Mouse (Mus musculus) heart, embryonic 14.5 days (tissue): ENCODE data around the gene Cgas. TPM values are rescaled to one million over a fixed set of nuclear protein-coding genes. Genes with fewer than 3 reads are reported as not detected.

ENCODE experiments used
- ATAC-seq: fragments of 200-750 bp; cut with Nextera tagmentation; 2 replicates; pipeline ENCODE4 v1.8.0; 2017; ENCODE audit warnings: low read depth, moderate TSS enrichment; ENCODE audit not compliant: insufficient number of reproducible peaks, insufficient read depth, low FRiP score
- H3K27ac ChIP-seq, 2 experiments: fragments of 200-500 bp in 1 of 2; fragments of 300-500 bp in 1 of 2; sonication (generic) in 1 of 2; replicated peaks in 1 of 2; 2 replicates each; pipeline ENCODE4 v1.5.1; 2012 to 2014; ENCODE audit warnings: low read depth in 2 of 2, low read length in 2 of 2, control low read depth in 1 of 2, mild to moderate bottlenecking in 1 of 2, mixed read lengths in 1 of 2; ENCODE audit not compliant: control insufficient read depth in 1 of 2, insufficient read depth in 1 of 2
- H3K27me3 ChIP-seq: fragments of 300-500 bp; sonication (generic); 2 replicates; pipeline ENCODE4 v1.6.1; 2014; ENCODE audit warnings: mild to moderate bottlenecking, low read length, control low read depth; ENCODE audit not compliant: control insufficient read depth, insufficient read depth
- H3K36me3 ChIP-seq: fragments of 300-500 bp; sonication (generic); 2 replicates; pipeline ENCODE4 v1.6.1; 2014; ENCODE audit warnings: mild to moderate bottlenecking, control low read depth, low read length, mixed read lengths; ENCODE audit not compliant: control insufficient read depth, insufficient read depth
- H3K4me1 ChIP-seq, 2 experiments: fragments of 200-500 bp in 1 of 2; fragments of 300-500 bp in 1 of 2; sonication (generic) in 1 of 2; 2 replicates each; pipeline ENCODE4 v1.6.1; 2012 to 2014; ENCODE audit warnings: low read length in 2 of 2, control low read depth in 1 of 2, mixed read lengths in 1 of 2; ENCODE audit not compliant: control insufficient read depth in 2 of 2, insufficient read depth in 2 of 2
- H3K4me2 ChIP-seq: fragments of 300-500 bp; sonication (generic); 2 replicates; pipeline ENCODE4 v1.6.1; 2014; ENCODE audit warnings: mild to moderate bottlenecking, low read length
- H3K4me3 ChIP-seq, 2 experiments: fragments of 200-500 bp in 1 of 2; fragments of 300-500 bp in 1 of 2; sonication (generic) in 1 of 2; 2 replicates each; pipeline ENCODE4 v1.5.1; 2012 to 2014; ENCODE audit warnings: low read length in 2 of 2, mild to moderate bottlenecking in 2 of 2, control low read depth in 1 of 2, low read depth in 1 of 2, moderate library complexity in 1 of 2; ENCODE audit not compliant: control insufficient read depth in 1 of 2, insufficient read depth in 1 of 2
- H3K9ac ChIP-seq: fragments of 300-500 bp; sonication (generic); 2 replicates; pipeline ENCODE4 v1.6.1; 2014; ENCODE audit warnings: mild to moderate bottlenecking, low read length
- H3K9me3 ChIP-seq: fragments of 300-500 bp; sonication (generic); 2 replicates; pipeline ENCODE4 v1.6.1; 2016; ENCODE audit warnings: low read length, control low read depth; ENCODE audit not compliant: control insufficient read depth
- WGBS: fragments of 180-500 bp; shearing (Covaris S2); extraction: QIAGEN DNeasy Blood & Tissue Kit; methylation state at CpG from one replicate; pipeline ENCODE4 v1.1.7; 2014; 5-methylcytosine and 5-hydroxymethylcytosine counted together
- polyA plus RNA-seq: library from polyadenylated mRNA; unstranded; fragments of >200 nt; fragmentation: Nextera tagmentation; extraction: Ambion mirVana; gene quantifications from 2 replicates; pipeline ENCODE4 v1.2.1, GENCODE M21; 2014

The Cgas gene
- polyA plus RNA-seq, 1 experiment from 2014 or later = 0.77 TPM

DNA sequence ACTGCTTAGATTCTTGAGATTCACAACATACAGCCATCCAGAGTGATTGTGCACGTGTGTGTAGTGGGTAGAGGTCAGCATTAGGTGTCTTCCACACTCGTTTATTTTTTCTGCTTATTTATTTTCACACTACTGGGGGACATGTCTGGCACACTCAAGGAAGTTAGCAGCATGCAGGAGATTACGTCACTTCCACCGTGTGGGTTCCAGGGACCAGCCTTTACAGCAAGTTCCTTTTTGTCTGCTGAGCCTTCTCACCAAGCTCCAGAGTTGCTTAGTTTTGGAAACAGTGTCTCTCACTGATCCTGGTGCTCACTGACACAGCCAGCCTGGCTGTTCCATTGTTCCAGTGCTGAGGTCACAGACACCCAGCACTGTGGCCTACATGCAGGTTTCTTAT lies 8.3 kb upstream of the Cgas start:
- H3K27ac ChIP-seq = no peak overlapping the region
- no peak overlapping the region for H3K4me3 ChIP-seq
- H3K4me1 ChIP-seq = peaks cover 3 to 10% of the 10 kb centered on the region in 2 experiments
- H3K4me2 ChIP-seq = no peak overlapping the region
- peaks cover 7% of the 10 kb centered on the region for H3K27me3 ChIP-seq
- ATAC-seq = no peak
- H3K9me3 ChIP-seq = no peaks in the 10 kb centered on the region
- 69% methylated on average over 4 of the region's 4 CpGs for WGBS
- no peak overlapping the region for H3K9ac ChIP-seq
- H3K36me3 ChIP-seq = peaks cover 53% of the 10 kb centered on the region

- Histone ChIP-seq H3K4me2 (no peak overlapping the region), H3K9ac (no peak overlapping the region), H3K4me3 (no peak overlapping the region), H3K36me3 (peaks cover 50% of the 10 kb centered on the region), H3K4me1 (peaks cover 3 to 10% of the 10 kb centered on the region in 2 experiments), H3K9me3 (no peaks in the 10 kb centered on the region), H3K27me3 (peaks cover 16% of the 10 kb centered on the region), H3K27ac (no peak overlapping the region)
- no peak for ATAC-seq
- 82% methylated on average over 5 of the region's 5 CpGs for WGBS
These were observed 7.4 kb upstream of the Cgas start for GRCm38 (mm10) chr9:78450404-78450803.

GRCm38 (mm10) chr9:78447973-78448873 lies 5.2 kb upstream of the Cgas start, which contains the start of the genes Mto1 and Gm17324:
TSS of gene Mto1 (plus strand) at chr9:78448208.
TSS of gene Gm17324 (minus strand) at chr9:78448786.
- peak within 1 kb of the TSS; percentile 89 to 97 for H3K27ac ChIP-seq
- H3K4me1 ChIP-seq = peaks cover 3 to 10% of the 10 kb centered on the region in 2 experiments
- peak within 1 kb of the TSS; percentile 92 for H3K9ac ChIP-seq
- H3K36me3 ChIP-seq = peaks cover 29% of the 10 kb centered on the region
- no peaks in the 10 kb centered on the region for H3K9me3 ChIP-seq
- peaks cover 35% of the 10 kb centered on the region for H3K27me3 ChIP-seq
- under 1% methylated on average over 94 of the region's 96 CpGs for WGBS
- ATAC-seq = peak; percentile 89
- H3K4me3 ChIP-seq = peak within 1 kb of the TSS; percentile 93 to 95
- peak within 1 kb of the TSS; percentile 73 for H3K4me2 ChIP-seq

DNA sequence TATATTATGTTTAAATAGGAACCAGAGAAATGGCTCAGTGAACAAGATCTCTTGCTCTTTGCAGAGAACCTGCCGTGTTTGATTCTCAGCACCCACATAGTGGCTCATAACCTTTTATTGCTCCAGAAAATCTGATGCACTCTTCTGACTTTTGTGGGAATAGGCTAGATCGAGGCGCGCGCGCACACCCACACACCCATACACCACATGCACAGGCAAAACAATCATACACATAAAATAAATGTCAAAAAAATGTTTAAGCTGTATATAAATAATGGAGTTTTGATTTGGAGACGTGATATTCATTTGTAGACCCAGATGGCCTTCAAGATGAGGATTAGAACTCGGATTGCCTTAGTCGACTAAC lies 4.6 kb upstream of the Cgas start:
- Histone ChIP-seq H3K27me3 (peaks cover 41% of the 10 kb centered on the region), H3K36me3 (peaks cover 23% of the 10 kb centered on the region), H3K9ac (peak overlapping the region; percentile 92), H3K4me3 (peak overlapping the region; percentile 93 to 95), H3K27ac (no peak overlapping the region), H3K4me2 (peak overlapping the region; percentile 73), H3K4me1 (peaks cover 3 to 10% of the 10 kb centered on the region in 2 experiments), H3K9me3 (no peaks in the 10 kb centered on the region)
- ATAC-seq = no peak
- 30% methylated on average over 9 of the region's 9 CpGs for WGBS

GRCm38 (mm10) chr9:78442237-78442578 lies 829 bp downstream of the Cgas start:
- 4% methylated on average over 9 of the region's 9 CpGs for WGBS
- no peaks in the 10 kb centered on the region; a peak in 2 of 4 replicates for H3K4me1 ChIP-seq
- no peaks in the 10 kb centered on the region for H3K9me3 ChIP-seq
- H3K4me3 ChIP-seq = peak overlapping the region; percentile 48
- H3K36me3 ChIP-seq = no peaks in the 10 kb centered on the region
- H3K4me2 ChIP-seq = peak overlapping the region; percentile 82
- H3K27me3 ChIP-seq = peaks cover 71% of the 10 kb centered on the region
- no peak overlapping the region for H3K27ac ChIP-seq
- peak overlapping the region; percentile 69 for H3K9ac ChIP-seq
- no peak for ATAC-seq

- H3K9me3 ChIP-seq = no peaks in the 10 kb centered on the region
- no peak for ATAC-seq
- peaks cover 50% of the 10 kb centered on the region for H3K27me3 ChIP-seq
- H3K36me3 ChIP-seq = no peaks in the 10 kb centered on the region
- H3K27ac ChIP-seq = no peak overlapping the region
- H3K4me3 ChIP-seq = no peak overlapping the region
- no peak overlapping the region for H3K9ac ChIP-seq
- H3K4me2 ChIP-seq = no peak overlapping the region
- H3K4me1 ChIP-seq = no peaks in the 10 kb centered on the region; a peak in 2 of 4 replicates
- WGBS = 60% methylated on average over 5 of the region's 5 CpGs
These were observed 3.6 kb downstream of the Cgas start for GRCm38 (mm10) chr9:78439426-78439825.

DNA sequence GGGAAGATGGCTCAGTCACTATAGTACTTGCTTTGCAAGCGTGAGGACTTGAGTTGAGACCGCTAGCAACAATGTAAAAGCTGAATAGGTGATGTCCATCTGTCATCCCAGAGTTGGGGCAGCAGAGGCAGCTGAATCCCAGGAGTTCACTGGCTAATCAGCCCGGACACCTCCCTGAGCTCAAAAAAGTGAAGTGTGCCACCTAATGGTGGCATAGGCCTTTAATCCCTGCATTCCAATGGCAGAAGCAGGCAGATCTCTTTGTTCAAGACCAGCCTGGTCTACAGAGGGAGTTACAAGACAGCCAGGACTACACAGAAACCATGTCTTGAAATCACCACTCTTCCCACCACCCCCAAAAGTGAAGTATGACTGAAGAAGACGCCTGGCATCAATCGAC lies 10.6 kb downstream of the Cgas start:
- H3K4me1 ChIP-seq = peaks cover 0 to 5% of the 10 kb centered on the region in 2 experiments; a peak in 1 of 4 replicates
- H3K4me2 ChIP-seq = no peak overlapping the region
- H3K9me3 ChIP-seq = no peaks in the 10 kb centered on the region
- WGBS = 88% methylated on average over 5 of the region's 5 CpGs
- no peak for ATAC-seq
- H3K36me3 ChIP-seq = no peaks in the 10 kb centered on the region
- no peaks in the 10 kb centered on the region for H3K27me3 ChIP-seq
- H3K4me3 ChIP-seq = no peak overlapping the region
- H3K27ac ChIP-seq = no peak overlapping the region
- H3K9ac ChIP-seq = no peak overlapping the region
